Mouse (Mus musculus) intestine, postnatal 0 days (tissue): Measurements from ENCODE around the gene Fndc3a. TPM values are rescaled to one million over a fixed set of nuclear protein-coding genes. Genes with fewer than 3 reads are reported as not detected.

Source experiments
- ATAC-seq: fragments of 200-750 bp; cut with Nextera tagmentation; 2 replicates; pipeline ENCODE4 v1.8.0; 2017; ENCODE audit warnings: mild to moderate bottlenecking, moderate TSS enrichment, moderate library complexity
- H3K27ac ChIP-seq: fragments of 300-500 bp; sonication (generic); 2 replicates; pipeline ENCODE4 v1.5.1; 2014; ENCODE audit warnings: mild to moderate bottlenecking, low read depth, low read length, moderate library complexity
- H3K27me3 ChIP-seq: fragments of 300-500 bp; sonication (generic); replicated peaks from 2 replicates; pipeline ENCODE4 v1.6.1; 2014; ENCODE audit warnings: low read length, mixed read lengths; ENCODE audit not compliant: control insufficient read depth, insufficient read depth
- H3K36me3 ChIP-seq: fragments of 300-500 bp; sonication (generic); 2 replicates; pipeline ENCODE4 v1.6.1; 2014; ENCODE audit warnings: mild to moderate bottlenecking, moderate library complexity; ENCODE audit not compliant: control insufficient read depth, insufficient read depth
- H3K4me1 ChIP-seq: fragments of 300-500 bp; sonication (generic); replicated peaks from 2 replicates; pipeline ENCODE4 v1.6.1; 2014; ENCODE audit warnings: antibody characterized with exemption, low read length, mixed read lengths; ENCODE audit not compliant: control insufficient read depth, insufficient read depth
- H3K4me2 ChIP-seq: fragments of 300-500 bp; sonication (generic); replicated peaks from 2 replicates; pipeline ENCODE4 v1.6.1; 2014; ENCODE audit warnings: low read depth, mild to moderate bottlenecking, moderate library complexity
- H3K4me3 ChIP-seq: fragments of 300-500 bp; sonication (generic); 2 replicates; pipeline ENCODE4 v1.5.1; 2014; ENCODE audit warnings: low read depth, low read length
- H3K9ac ChIP-seq: fragments of 300-500 bp; sonication (generic); 2 replicates; pipeline ENCODE4 v1.6.1; 2014; ENCODE audit warnings: mild to moderate bottlenecking, low read depth, low read length
- H3K9me3 ChIP-seq: fragments of 300-500 bp; sonication (generic); 2 replicates; pipeline ENCODE4 v1.6.1; 2016; ENCODE audit warnings: mixed run types; ENCODE audit not compliant: control insufficient read depth
- CTCF ChIP-seq: sonication (generic); IDR thresholded peaks from 2 replicates; pipeline ENCODE4 v1.5.1; 2016; ENCODE audit warnings: low read depth, mild to moderate bottlenecking, control low read depth, antibody characterized with exemption, moderate library complexity
- WGBS: fragments of 180-500 bp; shearing (Covaris S2); extraction: QIAGEN DNeasy Blood & Tissue Kit; methylation state at CpG from one replicate; pipeline ENCODE4 v1.1.7; 2014; 5-methylcytosine and 5-hydroxymethylcytosine counted together
- polyA plus RNA-seq: library from polyadenylated mRNA; unstranded; fragments of >200 nt; fragmentation: Nextera tagmentation; extraction: Ambion mirVana; gene quantifications from 2 replicates; pipeline ENCODE4 v1.2.1, GENCODE M21; 2015

Gene Fndc3a
- polyA plus RNA-seq, 1 experiment from 2014 or later = 29.7 TPM

GRCm38 (mm10) chr14:72739484-72740208 is 29.8 kb upstream of the Fndc3a start:
- Histone ChIP-seq H3K4me3 (no peak overlapping the region), H3K4me2 (no peak overlapping the region), H3K9ac (no peak overlapping the region), H3K36me3 (no peaks in the 10 kb centered on the region), H3K27ac (no peak overlapping the region), H3K27me3 (no peaks in the 10 kb centered on the region), H3K4me1 (no peaks in the 10 kb centered on the region), H3K9me3 (no peaks in the 10 kb centered on the region)
- no peak for TF ChIP-seq CTCF
- ATAC-seq = no peak
- 61% methylated on average over 8 of the region's 8 CpGs for WGBS

GRCm38 (mm10) chr14:72738776-72739175 is 29.0 kb upstream of the Fndc3a start:
- H3K27ac ChIP-seq = no peak overlapping the region
- ATAC-seq = no peak
- no peaks in the 10 kb centered on the region for H3K36me3 ChIP-seq
- H3K4me1 ChIP-seq = no peaks in the 10 kb centered on the region
- H3K9me3 ChIP-seq = no peaks in the 10 kb centered on the region
- no peak overlapping the region for H3K9ac ChIP-seq
- H3K4me2 ChIP-seq = no peak overlapping the region
- TF ChIP-seq CTCF = no peak
- 76% methylated on average over 4 of the region's 4 CpGs for WGBS
- no peak overlapping the region for H3K4me3 ChIP-seq
- no peaks in the 10 kb centered on the region for H3K27me3 ChIP-seq

- H3K27me3 ChIP-seq = no peaks in the 10 kb centered on the region
Observed at GRCm38 (mm10) chr14:72738217-72738616, 28.4 kb upstream of the Fndc3a start.

GRCm38 (mm10) chr14:72725865-72726264 is 16.1 kb upstream of the Fndc3a start:
- Histone ChIP-seq H3K4me1 (no peaks in the 10 kb centered on the region), H3K9me3 (no peaks in the 10 kb centered on the region), H3K36me3 (no peaks in the 10 kb centered on the region), H3K4me2 (no peak overlapping the region), H3K27ac (no peak overlapping the region), H3K27me3 (no peaks in the 10 kb centered on the region), H3K4me3 (no peak overlapping the region), H3K9ac (no peak overlapping the region)
- 80% methylated on average over 3 of the region's 3 CpGs for WGBS
- TF ChIP-seq CTCF = no peak
- ATAC-seq = no peak

More at GRCm38 (mm10) chr14:72738217-72738616, 28.4 kb upstream of the Fndc3a start:
- Histone ChIP-seq H3K4me3 (no peak overlapping the region), H3K36me3 (no peaks in the 10 kb centered on the region), H3K4me1 (no peaks in the 10 kb centered on the region), H3K9ac (no peak overlapping the region), H3K9me3 (no peaks in the 10 kb centered on the region), H3K27ac (no peak overlapping the region), H3K4me2 (no peak overlapping the region)
- WGBS = 74% methylated on average over 4 of the region's 4 CpGs
- no peak for ATAC-seq
- no peak for TF ChIP-seq CTCF

- no peaks in the 10 kb centered on the region for H3K27me3 ChIP-seq
- WGBS = 33% methylated on average over 3 of the region's 3 CpGs
- no peak overlapping the region for H3K4me2 ChIP-seq
- H3K27ac ChIP-seq = no peak overlapping the region
- ATAC-seq = 0 out of 2 replicates have a peak, but pooled peaks have one; percentile 22
- H3K9me3 ChIP-seq = no peaks in the 10 kb centered on the region
- H3K9ac ChIP-seq = no peak overlapping the region
- H3K4me3 ChIP-seq = no peak overlapping the region
- no peak for TF ChIP-seq CTCF
- no peaks in the 10 kb centered on the region for H3K4me1 ChIP-seq
- no peaks in the 10 kb centered on the region for H3K36me3 ChIP-seq
Observed at GRCm38 (mm10) chr14:72722274-72723053, 12.7 kb upstream of the Fndc3a start.

- TF ChIP-seq CTCF = no peak
- H3K9me3 ChIP-seq = no peaks in the 10 kb centered on the region
- 90% methylated on average over 4 of the region's 4 CpGs for WGBS
- no peaks in the 10 kb centered on the region for H3K36me3 ChIP-seq
- no peak overlapping the region for H3K4me2 ChIP-seq
- H3K9ac ChIP-seq = no peak overlapping the region
- no peak overlapping the region for H3K27ac ChIP-seq
- H3K4me1 ChIP-seq = no peaks in the 10 kb centered on the region
- no peak for ATAC-seq
- H3K4me3 ChIP-seq = no peak overlapping the region
- H3K27me3 ChIP-seq = no peaks in the 10 kb centered on the region
Observed at GRCm38 (mm10) chr14:72716175-72716574, 6.4 kb upstream of the Fndc3a start.
